In genomic region chr9:33095654-33096053, GRCm38 (mm10) we compare ENCODE assay signal across 9 mouse cellular contexts.
DNase-seq lines count a peak whose midpoint lies in the region; ATAC-seq and TF ChIP-seq lines count a peak whose summit lies in the region.
"Had no signal": no experiment of that assay in that cellular context is flagged by ENCODE, and none has a peak within 500 bp of the region (broad histone marks: within the 10 kb centered on the region; RNA-seq: fewer than 3 reads in every experiment).

No protein-coding gene starts in this region.

- H3K4me3 ChIP-seq in heart, embryonic 12.5 days, result no peak overlapping the region
- H3K4me3 ChIP-seq in heart, postnatal 0 days (ENCODE audit: low read depth, low read length), result no peak overlapping the region
- H3K4me3 ChIP-seq in midbrain, embryonic 14.5 days (replicated peaks; ENCODE audit: low read depth, low read length), result no peak overlapping the region

- H3K27ac ChIP-seq in heart, embryonic 12.5 days (ENCODE audit: poor library complexity, severe bottlenecking), result no peak overlapping the region
- no peak overlapping the region for H3K27ac ChIP-seq in heart, postnatal 0 days (ENCODE audit: low read depth)
- no peak overlapping the region for H3K27ac ChIP-seq in midbrain, embryonic 14.5 days (replicated peaks; ENCODE audit: low read depth, low read length)
- H3K27ac ChIP-seq: macrophage had no signal

- peak; percentile 73 for TF ChIP-seq CTCF in heart, postnatal 0 days (IDR thresholded peaks at IDR 0.05; ENCODE audit: low read depth)

- no peak for ATAC-seq in heart, embryonic 12.5 days (ENCODE audit: insufficient number of reproducible peaks, low FRiP score)
- no peak for ATAC-seq in heart, postnatal 0 days (ENCODE audit: insufficient read depth, low read depth)
- no peak for ATAC-seq in midbrain, embryonic 14.5 days (ENCODE audit: low FRiP score, low TSS enrichment)

- no peaks in the 10 kb centered on the region for H3K27me3 ChIP-seq in heart, embryonic 12.5 days (replicated peaks)
- no peaks in the 10 kb centered on the region for H3K27me3 ChIP-seq in heart, postnatal 0 days (ENCODE audit: control insufficient read depth, insufficient read depth, low read length)
- no peaks in the 10 kb centered on the region for H3K27me3 ChIP-seq in midbrain, embryonic 14.5 days (ENCODE audit: control insufficient read depth, insufficient read depth, low read length)

- H3K9ac ChIP-seq in heart, embryonic 12.5 days, result no peak overlapping the region
- H3K9ac ChIP-seq in heart, postnatal 0 days (replicated peaks; ENCODE audit: low read depth, low read length), result no peak overlapping the region
- H3K9ac ChIP-seq in midbrain, embryonic 14.5 days (replicated peaks; ENCODE audit: low read length), result no peak overlapping the region

- WGBS in heart, embryonic 12.5 days, result 1% methylated on average over 3 of the region's 3 CpGs
- 2% methylated on average over 3 of the region's 3 CpGs for WGBS in heart, postnatal 0 days
- WGBS in midbrain, embryonic 14.5 days, result 1% methylated on average over 3 of the region's 3 CpGs

- no peak overlapping the region for H3K4me2 ChIP-seq in heart, embryonic 12.5 days
- no peak overlapping the region for H3K4me2 ChIP-seq in heart, postnatal 0 days (ENCODE audit: low read depth, low read length)
- no peak overlapping the region for H3K4me2 ChIP-seq in midbrain, embryonic 14.5 days (ENCODE audit: low read length)

- no peaks in the 10 kb centered on the region for H3K36me3 ChIP-seq in heart, embryonic 12.5 days
- no peaks in the 10 kb centered on the region for H3K36me3 ChIP-seq in heart, postnatal 0 days (replicated peaks; ENCODE audit: control insufficient read depth, insufficient read depth, low read length)
- H3K36me3 ChIP-seq in midbrain, embryonic 14.5 days (ENCODE audit: control insufficient read depth, insufficient read depth, low read length), result no peaks in the 10 kb centered on the region

- no peak for TF ChIP-seq EP300 in heart, postnatal 0 days (IDR thresholded peaks at IDR 0.05; ENCODE audit: low read depth)

- no peaks in the 10 kb centered on the region for H3K9me3 ChIP-seq in heart, embryonic 12.5 days (replicated peaks)
- no peaks in the 10 kb centered on the region for H3K9me3 ChIP-seq in heart, postnatal 0 days (replicated peaks; ENCODE audit: control insufficient read depth, low read length)
- H3K9me3 ChIP-seq in midbrain, embryonic 14.5 days (ENCODE audit: control insufficient read depth, low read length), result no peaks in the 10 kb centered on the region

- peaks cover 4% of the 10 kb centered on the region for H3K4me1 ChIP-seq in heart, embryonic 12.5 days (replicated peaks)
- H3K4me1 ChIP-seq in heart, postnatal 0 days (ENCODE audit: control insufficient read depth, insufficient read depth), result 0 out of 2 replicates have a peak, but pooled peaks cover under 1% of the 10 kb centered on the region
- H3K4me1 ChIP-seq in midbrain, embryonic 14.5 days (ENCODE audit: control insufficient read depth, insufficient read depth, low read length), result no peaks in the 10 kb centered on the region

- peak; percentile 92 for DNase-seq in heart, adult 11 months
- peak; percentile 51 for DNase-seq in ZHBTc4 (ENCODE audit: low read depth, low spot score)
- DNase-seq in embryo, embryonic 10 days (ENCODE audit: low spot score), result peak; percentile 86
- DNase-seq in heart, postnatal 0 days (ENCODE audit: low spot score), result peak; percentile 68
- DNase-seq in left cerebral cortex, adult 11 months (ENCODE audit: low spot score), result peak; percentile 63
- DNase-seq in midbrain, embryonic 14.5 days, result peak; percentile 91
- peak; percentile 37 to 63 for DNase-seq in spleen, postnatal 14 days (ENCODE audit: low spot score in 2 of 2)
